Mouse (Mus musculus) regulatory T cell (primary cell): ENCODE measurements around the gene Cdkl4.

Experiments
- in situ Hi-C: fragments of 300-600 bp; cut with MboI, MseI; formaldehyde crosslinking; loops from one replicate; pipeline ENCODE4 v1.15.1; 2025; ENCODE audit warnings: high pct_unique_total_duplicates

Gene Cdkl4

DNA sequence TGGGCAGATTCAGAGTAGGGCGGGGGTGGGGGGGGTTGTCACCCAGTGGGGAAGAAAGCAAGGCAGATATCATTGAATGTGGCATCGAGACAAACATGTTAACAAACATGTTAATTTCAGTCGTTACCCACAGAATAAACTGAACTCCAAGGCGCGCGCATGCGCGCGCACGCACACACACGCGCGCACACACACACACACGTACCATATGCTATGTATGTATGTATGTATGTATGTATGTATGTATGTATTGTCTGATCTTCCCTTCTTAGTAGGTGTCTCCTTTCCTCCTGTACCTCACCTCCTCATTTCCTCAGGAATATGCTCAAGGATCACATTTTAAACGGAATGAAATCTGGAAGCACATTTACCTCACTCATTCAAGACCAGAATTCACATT is at the start of gene Cdkl4:
Cdkl4 (minus strand) TSS at position 175 of the 400 bp plus-strand sequence.
- in situ Hi-C loops: no loop called here

DNA sequence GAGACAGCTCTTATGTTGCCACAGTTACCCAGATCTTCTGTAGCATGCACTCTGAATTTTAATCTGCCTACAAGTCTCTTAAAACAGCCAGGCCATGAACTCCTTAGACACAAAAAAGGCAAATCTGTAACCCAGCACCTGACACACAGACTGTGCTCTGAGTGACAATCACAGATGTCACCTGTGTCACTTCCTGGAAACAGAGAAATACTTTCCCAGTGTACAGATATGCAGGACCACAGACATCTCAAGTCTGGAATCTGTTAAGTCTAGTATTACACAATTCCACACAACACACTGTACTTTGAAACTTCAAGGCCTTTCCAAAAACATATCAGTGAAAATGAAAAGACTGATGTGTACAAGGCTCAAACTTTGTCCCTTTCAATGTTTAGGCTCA is 47.4 kb upstream of the Cdkl4 start:
- in situ Hi-C loops: loop anchor here (5.0 kb wide), 1 partner anchor 197 kb away; no protein-coding TSS in a partner anchor

DNA sequence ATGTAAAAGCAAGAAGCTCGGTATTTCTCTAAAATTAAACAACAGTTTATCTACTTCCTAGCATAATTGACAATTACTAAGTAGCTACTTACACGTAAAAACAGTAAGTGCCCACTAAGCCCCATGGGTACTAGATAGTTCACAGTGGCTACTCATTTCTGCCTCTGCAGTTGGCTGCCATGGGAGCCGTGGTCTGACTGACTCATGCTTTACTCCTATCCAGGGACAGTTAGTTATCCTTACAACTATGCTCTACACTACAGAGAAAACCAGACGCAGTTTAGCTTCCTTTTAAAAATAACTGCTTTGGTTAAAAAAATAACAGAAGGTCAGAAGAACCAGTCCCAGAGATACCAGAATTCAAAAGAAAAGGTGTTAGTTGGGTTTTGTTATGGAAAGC is 44.1 kb upstream of the Cdkl4 start:
- in situ Hi-C loops: no loop called here

DNA sequence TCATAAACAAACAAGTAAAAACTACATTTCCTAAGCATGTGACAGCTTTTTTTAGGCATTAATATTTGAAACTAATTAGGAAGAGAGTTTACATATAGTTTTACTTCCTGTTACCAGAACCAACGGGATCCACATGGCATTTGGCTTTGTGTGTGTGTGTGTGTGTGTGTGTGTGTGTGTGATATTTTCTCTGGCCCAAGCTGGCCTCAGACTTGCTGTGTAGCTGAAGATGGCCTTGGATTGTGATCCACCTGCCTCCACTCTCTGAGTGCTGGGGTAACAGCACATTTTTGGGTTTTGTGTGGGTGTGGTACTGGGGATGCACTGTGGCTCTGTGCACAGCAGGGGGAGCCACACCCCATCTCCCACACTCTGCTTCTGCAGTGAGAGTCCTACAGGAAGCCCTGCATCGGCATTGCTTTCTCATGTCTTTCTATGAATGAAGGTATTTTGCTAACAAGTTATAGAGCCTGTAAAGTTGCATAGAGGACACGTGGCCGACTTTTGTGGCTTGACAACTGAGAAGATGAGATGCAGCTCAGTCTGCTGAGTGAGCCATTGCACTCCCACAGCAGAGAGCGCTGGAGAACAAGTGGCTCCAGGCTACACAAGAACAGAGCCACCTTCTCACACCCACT is 43.3 kb upstream of the Cdkl4 start:
- in situ Hi-C loops: no loop called here

DNA sequence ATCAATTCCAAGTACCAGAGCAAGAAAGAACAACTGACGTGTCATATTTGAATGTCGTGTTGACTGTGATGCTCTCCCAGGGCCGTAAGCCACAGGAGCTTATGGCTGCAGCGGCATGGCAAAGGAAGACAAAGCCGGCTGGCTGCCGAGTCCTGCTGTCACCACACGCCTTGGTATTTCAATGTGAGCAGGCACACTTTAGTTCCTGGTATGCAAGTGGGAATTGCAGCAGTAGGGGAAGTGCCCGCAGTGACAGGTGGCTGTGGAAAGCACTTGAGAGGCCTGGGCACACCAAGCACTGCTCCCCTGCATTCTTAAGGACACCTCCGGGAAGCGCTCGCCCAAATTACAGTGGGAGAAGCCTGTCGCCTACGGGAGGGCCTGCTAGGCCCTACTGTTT is 41.9 kb upstream of the Cdkl4 start:
- in situ Hi-C loops: no loop called here

DNA sequence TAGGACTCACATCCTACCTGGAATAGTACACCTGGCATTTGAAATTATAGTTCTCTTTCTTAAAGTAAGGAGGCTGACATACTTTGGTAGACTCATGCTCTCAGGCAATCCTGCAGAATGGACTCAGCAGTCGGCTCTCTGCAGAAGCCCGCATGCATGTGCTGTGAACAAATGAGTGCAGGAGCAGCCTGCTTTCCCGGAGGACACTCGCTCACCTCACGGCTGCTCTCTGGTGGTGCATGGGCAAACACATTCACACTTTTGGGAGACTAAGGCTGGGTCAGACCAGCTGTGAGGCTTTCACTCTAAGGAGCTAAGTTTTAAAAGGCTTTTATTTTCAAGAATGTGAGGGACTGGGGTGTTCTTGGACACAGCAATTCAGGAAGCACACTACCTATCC is 41.3 kb upstream of the Cdkl4 start:
- in situ Hi-C loops: no loop called here

DNA sequence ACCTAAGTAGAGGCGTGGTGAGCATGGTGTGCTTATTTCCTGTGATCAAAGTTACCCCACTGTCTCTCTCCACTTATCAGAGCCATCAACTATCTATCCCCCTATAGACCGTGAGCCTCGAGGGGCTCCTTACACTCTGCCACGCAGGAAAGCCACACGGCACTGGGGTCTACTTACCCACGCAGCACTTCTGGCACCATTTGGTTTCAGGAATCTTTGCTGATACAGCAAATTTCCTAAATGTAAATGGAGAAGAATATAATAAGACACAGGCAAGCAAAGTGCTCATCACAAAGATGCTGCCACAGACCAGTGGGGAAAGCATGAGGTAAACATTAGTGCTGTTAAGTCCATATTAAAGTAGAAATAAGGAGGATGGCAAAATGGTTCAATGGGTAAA is 26.2 kb upstream of the Cdkl4 start:
- in situ Hi-C loops: no loop called here

DNA sequence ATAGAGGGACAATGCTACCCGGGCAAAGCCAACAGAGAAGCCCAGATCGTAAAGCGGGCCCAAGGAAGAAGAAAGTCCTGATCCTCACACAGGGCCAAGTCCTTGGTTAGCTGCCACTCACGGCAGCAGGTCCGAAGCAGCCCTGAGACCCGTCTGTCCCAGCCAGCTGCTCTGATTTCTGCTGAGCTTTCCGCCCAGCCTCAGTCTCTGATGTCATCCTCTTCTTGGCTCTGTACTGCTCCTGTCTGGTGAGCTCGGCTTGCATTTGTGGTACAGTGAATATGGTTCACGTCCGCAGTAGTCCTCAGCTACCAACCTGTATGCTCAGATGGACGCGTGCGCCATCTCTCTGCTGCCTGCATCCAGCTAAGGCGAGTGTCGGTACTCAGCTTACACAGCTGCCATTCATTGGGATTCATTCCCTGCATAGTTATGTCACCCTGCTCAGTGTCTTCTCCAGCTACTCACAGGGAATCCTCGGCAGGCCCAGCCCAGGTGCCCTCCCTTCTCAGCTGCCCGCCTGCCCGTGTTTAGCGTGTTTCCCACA is 25.5 kb upstream of the Cdkl4 start:
- in situ Hi-C loops: no loop called here

DNA sequence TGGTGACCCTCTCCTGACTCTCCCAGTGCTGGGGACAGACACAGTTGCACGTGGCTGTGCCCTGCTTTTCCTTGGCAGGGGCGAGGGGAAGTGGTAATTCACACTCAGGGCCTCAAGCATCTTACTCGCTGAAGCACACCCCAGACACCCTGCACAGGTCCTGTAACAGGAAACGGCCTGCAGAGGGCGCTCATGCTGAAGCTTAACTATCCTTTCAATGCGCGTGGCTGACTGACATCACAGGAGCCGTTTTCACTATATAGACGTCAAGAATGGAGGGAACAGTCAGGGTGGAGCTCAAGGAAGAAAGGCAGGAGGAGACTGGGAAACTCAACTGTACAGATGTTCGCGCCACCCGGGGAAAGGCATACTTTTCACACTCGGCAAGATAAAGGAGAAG is 23.8 kb upstream of the Cdkl4 start:
- in situ Hi-C loops: no loop called here

DNA sequence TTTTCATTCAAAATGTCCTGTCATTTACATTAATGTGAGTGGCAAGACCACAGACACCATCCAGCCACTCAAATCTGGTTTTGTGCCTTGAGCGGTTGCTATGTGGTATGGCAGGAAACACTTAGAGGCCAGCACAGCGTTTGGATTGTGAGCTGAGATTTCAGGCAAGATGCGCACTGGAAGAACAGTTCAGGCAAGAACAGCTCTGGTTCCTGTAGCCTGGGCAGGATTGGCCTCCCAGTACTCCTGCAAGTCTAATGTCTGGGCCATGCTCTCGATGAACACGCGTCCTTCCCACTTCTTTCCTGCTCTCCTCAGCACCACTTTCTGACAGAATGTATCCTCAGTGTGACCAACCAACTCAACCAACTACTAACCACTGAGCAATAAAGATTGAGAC is 5.4 kb upstream of the Cdkl4 start:
- in situ Hi-C loops: no loop called here

DNA sequence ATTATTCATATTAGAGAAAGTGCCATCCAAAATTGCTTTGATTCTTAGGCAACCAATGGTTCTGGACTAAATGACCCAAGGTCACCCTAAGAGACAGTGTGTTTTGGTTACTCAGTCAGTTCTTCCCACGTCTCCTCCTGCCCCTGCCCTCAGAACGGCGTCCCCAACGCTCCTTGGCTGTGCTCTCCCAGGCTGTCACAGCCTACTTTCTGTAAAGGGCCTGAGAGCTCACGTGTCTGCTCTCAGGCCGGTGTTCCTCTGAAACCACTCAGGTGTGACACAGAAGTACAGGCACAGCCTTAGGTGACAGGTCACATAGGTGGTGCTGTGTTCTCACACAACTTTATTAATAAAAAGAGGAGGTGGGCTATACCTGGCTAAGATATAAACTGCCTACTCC is 2.3 kb upstream of the Cdkl4 start:
- in situ Hi-C loops: no loop called here

DNA sequence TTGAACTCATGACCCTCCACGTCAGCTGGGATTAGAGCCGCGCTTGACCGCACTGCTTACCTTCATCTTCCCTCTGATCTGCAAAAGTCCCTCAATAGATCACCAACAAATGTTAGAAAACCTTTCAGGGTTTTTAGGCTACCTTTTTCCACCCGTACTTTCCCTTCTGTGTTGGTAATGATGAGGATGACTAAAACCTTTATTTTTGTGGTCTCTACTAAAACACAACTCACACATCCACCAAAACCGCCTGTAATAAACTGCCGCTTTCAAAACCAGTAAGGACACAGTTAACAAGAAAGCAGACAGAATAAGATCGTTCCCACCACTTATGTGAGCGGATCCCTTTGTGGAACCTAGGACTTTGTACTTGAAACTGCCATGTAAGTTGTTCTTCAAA is 1.5 kb upstream of the Cdkl4 start:
- in situ Hi-C loops: no loop called here

DNA sequence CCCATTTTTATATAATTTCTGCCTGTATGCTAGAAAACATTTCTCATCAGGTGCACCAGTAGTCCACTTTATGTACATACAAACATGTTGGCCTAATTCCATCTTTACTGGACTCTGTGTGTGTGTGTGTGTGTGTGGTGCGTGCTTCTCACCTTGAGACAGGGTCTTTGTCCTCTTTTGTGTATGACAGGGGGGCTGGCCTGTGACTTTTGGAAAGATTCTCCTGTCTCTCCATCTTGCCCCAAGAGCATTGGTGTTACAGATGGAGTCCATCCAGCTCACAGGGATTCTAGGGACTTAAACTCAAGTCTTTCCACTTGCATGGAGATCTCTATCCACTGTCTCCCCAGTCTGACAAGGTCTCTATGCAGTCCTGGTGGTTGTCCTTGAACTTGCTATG is 428 bp upstream of the Cdkl4 start:
- in situ Hi-C loops: no loop called here

DNA sequence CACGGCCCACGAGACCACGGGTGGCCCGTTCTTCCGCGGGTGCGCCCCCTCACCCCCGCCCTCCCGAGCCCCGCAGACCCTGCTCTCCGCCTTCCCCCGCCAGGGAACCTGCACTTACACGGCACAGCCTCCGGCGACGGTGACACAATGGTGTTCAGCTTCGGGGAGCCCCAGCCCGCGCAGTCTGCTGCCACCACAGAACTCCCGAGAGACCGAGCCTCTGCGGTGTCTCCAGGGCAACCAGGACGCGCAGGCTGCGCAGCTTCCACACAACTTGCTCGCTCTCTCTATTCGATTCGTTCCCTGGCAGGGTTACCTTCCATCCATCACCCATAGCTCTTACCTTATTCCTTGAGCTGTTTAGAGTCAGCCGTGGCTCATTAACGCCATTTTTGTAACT is 399 bp downstream of the Cdkl4 start:
- in situ Hi-C loops: no loop called here

DNA sequence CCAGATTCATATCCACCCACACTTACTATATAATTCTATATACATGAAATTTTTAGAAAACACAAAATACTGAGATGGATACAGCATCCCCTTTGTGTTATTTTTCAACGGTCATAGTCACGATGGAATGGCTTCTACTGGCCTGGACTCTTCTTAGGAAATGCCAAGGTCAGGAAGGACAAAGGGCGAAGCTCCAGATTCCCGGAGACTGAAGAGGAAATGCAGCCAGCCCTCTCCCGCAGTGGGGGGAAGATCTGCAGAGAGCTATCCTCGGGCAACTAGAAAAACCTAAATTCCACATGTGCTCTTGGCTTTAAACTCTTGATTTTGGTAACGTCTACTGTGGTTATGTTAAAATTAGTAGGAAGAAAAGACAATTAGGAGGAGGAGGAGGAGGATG is 2.6 kb downstream of the Cdkl4 start:
- in situ Hi-C loops: no loop called here

DNA sequence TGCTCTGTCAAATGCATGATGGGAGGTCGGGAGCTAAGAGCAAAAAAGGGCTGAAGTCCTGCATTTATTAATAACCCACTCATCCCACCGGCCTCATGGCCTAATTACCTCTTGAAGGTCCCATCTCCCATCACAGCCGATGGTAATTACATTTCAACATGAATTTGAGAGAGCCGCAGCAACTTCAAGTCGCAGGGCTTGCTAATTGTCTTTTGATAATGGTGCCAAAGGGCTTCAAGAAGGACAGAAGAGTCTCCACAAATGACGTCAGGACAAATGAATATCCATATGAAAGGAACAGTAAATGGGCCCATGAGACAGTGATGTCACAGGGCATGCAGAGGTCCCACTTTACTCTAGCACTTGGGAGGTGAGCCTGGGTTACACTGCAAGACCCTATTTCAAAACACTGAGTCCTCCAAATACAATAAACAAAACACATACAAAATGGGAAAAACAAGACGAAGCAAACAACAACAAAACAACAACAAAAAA is 3.1 kb downstream of the Cdkl4 start:
- in situ Hi-C loops: loop anchor here (25.0 kb wide), 1 partner anchor 512 kb away; the partner anchor contains the start of gene Hnrnpll

DNA sequence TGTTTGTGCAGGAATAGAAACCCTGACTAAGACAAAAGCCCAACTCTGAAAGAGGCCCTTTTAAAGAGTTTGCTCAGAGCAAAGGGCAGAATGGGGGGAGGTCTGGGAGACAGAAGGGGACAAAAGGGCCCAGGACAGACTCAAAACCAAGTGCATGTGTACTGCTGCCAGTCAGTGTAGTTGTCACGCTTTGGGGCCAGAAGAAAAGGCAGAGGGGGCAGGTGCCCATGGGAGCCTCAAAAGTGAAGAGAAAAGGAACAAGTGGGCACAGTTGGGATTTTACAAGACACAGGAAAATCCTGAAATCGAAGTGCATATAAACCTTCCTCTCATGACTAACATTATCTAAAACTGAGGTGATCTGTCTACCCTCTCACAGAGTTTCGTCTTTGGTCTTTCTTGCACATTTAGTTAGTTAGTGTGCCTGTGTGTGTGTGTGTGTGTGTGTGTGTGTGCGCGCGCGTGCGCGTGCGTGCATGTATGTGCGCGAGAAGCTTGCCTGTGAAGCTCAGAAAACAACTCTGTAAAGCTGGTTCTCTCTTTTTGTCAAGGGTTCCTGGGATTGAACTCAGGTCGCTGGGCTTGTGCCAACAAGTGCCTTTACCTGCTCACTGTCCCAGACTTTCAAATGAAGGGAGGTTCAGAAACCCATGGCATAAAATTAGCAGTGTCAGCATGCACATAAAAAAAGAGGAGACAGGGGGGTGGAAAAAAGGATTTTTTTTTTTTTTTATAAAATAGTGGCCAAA is 5.3 kb downstream of the Cdkl4 start:
- in situ Hi-C loops: loop anchor here (25.0 kb wide), 1 partner anchor 510 kb away; the partner anchor contains the start of gene Hnrnpll

DNA sequence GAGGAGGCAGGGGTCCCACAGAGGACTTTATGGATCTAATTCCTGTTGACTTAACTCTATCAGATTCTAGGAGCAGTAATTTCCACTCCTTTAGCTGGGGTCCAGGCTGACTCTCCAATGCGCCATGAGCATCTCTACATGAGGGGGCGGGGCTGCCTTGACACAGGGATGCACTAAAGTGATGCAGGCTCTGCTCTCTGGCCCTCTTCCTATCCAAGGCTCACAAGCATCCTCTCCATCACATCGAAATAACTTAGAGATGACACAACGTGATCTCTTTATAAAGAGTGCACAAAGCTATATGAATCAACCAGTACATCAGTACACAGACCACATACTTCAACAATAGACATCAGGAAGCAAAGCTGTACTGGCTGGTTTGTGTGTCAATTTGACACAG is 6.2 kb downstream of the Cdkl4 start:
- in situ Hi-C loops: loop anchor here (25.0 kb wide), 1 partner anchor 509 kb away; the partner anchor contains the start of gene Hnrnpll

DNA sequence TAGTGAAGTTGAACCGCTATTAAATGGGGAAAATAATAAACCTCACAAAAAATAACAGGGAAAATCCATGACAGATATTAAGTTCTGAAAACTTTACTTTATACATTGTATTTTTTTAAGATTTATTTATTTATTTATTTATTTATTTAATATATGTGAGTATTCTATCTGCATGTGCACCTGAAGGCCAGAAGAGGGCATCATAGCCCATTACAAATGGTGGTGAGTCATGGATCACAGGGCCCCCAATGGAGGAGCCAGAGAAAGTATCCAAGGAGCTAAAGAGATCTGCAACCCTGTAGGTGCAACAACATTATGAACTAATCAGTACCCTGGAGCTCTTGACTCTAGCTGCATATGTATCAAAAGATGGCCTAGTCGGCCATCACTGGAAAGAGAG is 7.9 kb downstream of the Cdkl4 start:
- in situ Hi-C loops: loop anchor here (25.0 kb wide), 1 partner anchor 507 kb away; the partner anchor contains the start of gene Hnrnpll

DNA sequence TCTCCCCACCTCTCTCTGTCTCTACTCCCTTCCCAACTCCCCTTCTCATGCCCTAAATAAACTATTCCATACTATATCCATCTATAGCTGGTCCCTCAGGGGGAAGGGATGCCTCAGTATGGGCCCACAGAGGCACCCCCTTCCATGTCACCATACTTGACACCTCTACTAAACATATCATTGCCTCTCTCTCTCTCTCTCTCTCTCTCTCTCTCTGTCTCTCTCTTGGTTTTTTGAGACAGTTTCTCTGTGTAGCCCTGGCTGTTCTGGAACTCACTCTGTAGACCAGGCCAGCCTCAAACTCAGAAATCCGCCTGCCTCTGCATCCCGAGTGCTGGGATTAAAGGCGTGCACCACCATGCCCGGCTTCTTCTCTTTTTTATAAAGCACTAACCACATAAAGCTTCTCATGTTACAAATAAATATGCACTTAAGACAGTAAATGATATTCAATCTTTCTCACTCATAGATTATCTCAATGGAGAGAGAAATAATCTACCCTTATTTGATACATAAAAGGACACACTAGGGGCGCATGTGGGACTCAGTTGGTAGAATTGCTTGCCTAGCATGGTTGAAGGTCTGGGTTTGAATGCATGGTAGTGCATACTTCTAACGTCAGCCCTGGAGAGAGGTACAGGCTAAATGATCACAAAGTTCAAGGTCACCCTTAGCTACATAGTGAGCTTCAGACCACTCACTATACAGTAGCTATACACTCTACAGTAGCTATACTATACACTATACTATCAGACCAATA is 8.6 kb downstream of the Cdkl4 start:
- in situ Hi-C loops: loop anchor here (25.0 kb wide), 1 partner anchor 507 kb away; the partner anchor contains the start of gene Hnrnpll

DNA sequence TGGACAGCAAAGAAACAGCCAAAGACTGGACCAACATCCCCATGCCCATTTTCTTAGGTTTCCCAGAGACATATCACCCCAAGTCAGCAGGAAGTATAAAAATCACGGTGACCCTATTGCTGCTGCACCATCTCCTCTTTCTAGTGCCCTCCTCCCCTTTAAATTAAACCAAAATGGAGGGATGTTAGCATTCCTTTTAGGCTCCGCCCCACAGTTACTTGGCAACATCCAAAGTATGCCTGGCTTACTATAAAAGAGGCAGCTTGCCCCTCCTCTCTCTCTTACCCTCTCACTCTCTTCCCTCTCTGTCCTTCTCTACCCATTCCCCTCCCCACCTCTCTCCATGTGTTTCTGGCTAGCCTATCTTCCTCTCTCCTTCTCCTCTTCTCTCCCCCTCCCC is 9.2 kb downstream of the Cdkl4 start:
- in situ Hi-C loops: loop anchor here (25.0 kb wide), 1 partner anchor 506 kb away; the partner anchor contains the start of gene Hnrnpll

DNA sequence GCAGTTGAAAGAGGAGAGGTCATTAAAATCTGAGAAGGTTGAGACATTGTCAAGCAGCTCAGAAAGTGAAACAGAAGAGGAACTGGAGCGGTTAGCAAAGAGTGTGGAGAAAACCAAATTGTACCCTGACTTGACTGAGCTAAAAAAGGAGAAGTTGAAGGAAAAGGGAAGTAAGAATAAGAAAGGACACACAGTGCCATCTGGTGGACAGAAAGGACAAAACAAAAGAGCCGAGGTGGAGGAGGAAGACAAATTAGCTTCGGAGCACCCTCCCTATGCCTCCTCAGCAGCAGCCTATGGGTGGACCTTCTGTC is 13.0 kb downstream of the Cdkl4 start:
- in situ Hi-C loops: loop anchor here (25.0 kb wide), 1 partner anchor 502 kb away; the partner anchor contains the start of gene Hnrnpll
